Mouse (Mus musculus) MEL (cell line): ENCODE measurements around the gene Olfr1308. TPM values are rescaled to one million over a fixed set of nuclear protein-coding genes. Genes with fewer than 3 reads are reported as not detected.

Experiments used
- polyA plus RNA-seq, 2 experiments: library from polyadenylated mRNA; stranded (reverse) in 1 of 2; unstranded in 1 of 2; fragments of >175 nt in 1 of 2; fragments of >200 nt in 1 of 2; gene quantifications; 2 replicates each; pipeline versions ENCODE4 v1.2.1 to v1.2.4; 2012; ENCODE audit warnings: low replicate concordance in 2 of 2, low read depth in 1 of 2; ENCODE audit not compliant: insufficient read length in 2 of 2, insufficient read depth in 1 of 2, missing spikeins in 1 of 2
- total RNA-seq: library from RNA; depleted of rRNA; stranded (reverse); fragments of 300-350 nt; gene quantifications from 2 replicates; pipeline ENCODE4 v1.2.3, GENCODE M21; 2012; rRNA removed

Olfr1308 gene
- total and polyA plus RNA-seq, 3 experiments, result not detected

Other genes with a start within 250 kb of the Olfr1308 start
- not detected in 2 replicates for gene Olfr1301, start 213.9 kb downstream of the Olfr1308 start, total RNA-seq
- not detected for gene Olfr1301, start 213.9 kb downstream of the Olfr1308 start, polyA plus RNA-seq
- gene Olfr1302, start 187.5 kb downstream of the Olfr1308 start, total RNA-seq, result not detected in 2 replicates
- gene Olfr1302, start 187.5 kb downstream of the Olfr1308 start, polyA plus RNA-seq, result not detected
- gene Olfr1303, start 144.6 kb downstream of the Olfr1308 start, total RNA-seq, result not detected in 2 replicates
- gene Olfr1303, start 144.6 kb downstream of the Olfr1308 start, polyA plus RNA-seq, result under 1 TPM in 1 of 2 experiments, not detected in 1; 0.03 TPM
- gene Olfr1305, start 87.8 kb downstream of the Olfr1308 start, total RNA-seq, result not detected in 2 replicates
- not detected for gene Olfr1305, start 87.8 kb downstream of the Olfr1308 start, polyA plus RNA-seq
- not detected in 2 replicates for gene Olfr1306, start 48.7 kb downstream of the Olfr1308 start, total RNA-seq
- gene Olfr1306, start 48.7 kb downstream of the Olfr1308 start, polyA plus RNA-seq, result not detected
- not detected in 2 replicates for gene Olfr1307, start 15.5 kb downstream of the Olfr1308 start, total RNA-seq
- gene Olfr1307, start 15.5 kb downstream of the Olfr1308 start, polyA plus RNA-seq, result under 1 TPM in 1 of 2 experiments, not detected in 1; under 0.01 TPM
- not detected in 2 replicates for gene Olfr1309, start 25.3 kb upstream of the Olfr1308 start, total RNA-seq
- not detected for gene Olfr1309, start 25.3 kb upstream of the Olfr1308 start, polyA plus RNA-seq
- gene Olfr1310, start 47.8 kb upstream of the Olfr1308 start, total RNA-seq, result not detected in 2 replicates
- gene Olfr1310, start 47.8 kb upstream of the Olfr1308 start, polyA plus RNA-seq, result not detected
- gene Olfr1311, start 59.5 kb upstream of the Olfr1308 start, total RNA-seq, result not detected in 2 replicates
- not detected for gene Olfr1311, start 59.5 kb upstream of the Olfr1308 start, polyA plus RNA-seq
- not detected in 2 replicates for gene Olfr1312, start 85.3 kb upstream of the Olfr1308 start, total RNA-seq
- not detected for gene Olfr1312, start 85.3 kb upstream of the Olfr1308 start, polyA plus RNA-seq
- not detected in 2 replicates for gene Olfr1313, start 112.9 kb upstream of the Olfr1308 start, total RNA-seq
- not detected for gene Olfr1313, start 112.9 kb upstream of the Olfr1308 start, polyA plus RNA-seq
- not detected in 2 replicates for gene Olfr1314, start 131.8 kb upstream of the Olfr1308 start, total RNA-seq
- gene Olfr1314, start 131.8 kb upstream of the Olfr1308 start, polyA plus RNA-seq, result not detected
- not detected in 2 replicates for gene Olfr1315-ps1, start 150.5 kb upstream of the Olfr1308 start, total RNA-seq
- not detected for gene Olfr1315-ps1, start 150.5 kb upstream of the Olfr1308 start, polyA plus RNA-seq
- not detected in 2 replicates for gene Olfr1316, start 170.0 kb upstream of the Olfr1308 start, total RNA-seq
- gene Olfr1316, start 170.0 kb upstream of the Olfr1308 start, polyA plus RNA-seq, result not detected
- gene Olfr1317, start 175.4 kb upstream of the Olfr1308 start, total RNA-seq, result not detected in 2 replicates
- not detected for gene Olfr1317, start 175.4 kb upstream of the Olfr1308 start, polyA plus RNA-seq
- gene Olfr1318, start 189.3 kb upstream of the Olfr1308 start, total RNA-seq, result not detected in 2 replicates
- not detected for gene Olfr1318, start 189.3 kb upstream of the Olfr1308 start, polyA plus RNA-seq